Mouse (Mus musculus): ENCODE measurements around the gene Clasrp.

- no peak for TF ChIP-seq POLR2A (IDR thresholded peaks at IDR 0.05; ENCODE audit: low read depth, low read length)
- TF ChIP-seq CTCF (IDR thresholded peaks at IDR 0.05; ENCODE audit: extremely low read depth, insufficient read length, insufficient replicate concordance, low read depth, low read length): no peak
Measured at GRCm38 (mm10) chr7:19620811-19621210, 16.5 kb upstream of the Clasrp start.

Measured in small intestine, adult 2 months (tissue).